Mouse (Mus musculus): Measurements from ENCODE around the gene Fastk.
A peak's percentile ranks its signal among the peaks of the same experiment; 100 is the strongest.

The Fastk gene

DNA sequence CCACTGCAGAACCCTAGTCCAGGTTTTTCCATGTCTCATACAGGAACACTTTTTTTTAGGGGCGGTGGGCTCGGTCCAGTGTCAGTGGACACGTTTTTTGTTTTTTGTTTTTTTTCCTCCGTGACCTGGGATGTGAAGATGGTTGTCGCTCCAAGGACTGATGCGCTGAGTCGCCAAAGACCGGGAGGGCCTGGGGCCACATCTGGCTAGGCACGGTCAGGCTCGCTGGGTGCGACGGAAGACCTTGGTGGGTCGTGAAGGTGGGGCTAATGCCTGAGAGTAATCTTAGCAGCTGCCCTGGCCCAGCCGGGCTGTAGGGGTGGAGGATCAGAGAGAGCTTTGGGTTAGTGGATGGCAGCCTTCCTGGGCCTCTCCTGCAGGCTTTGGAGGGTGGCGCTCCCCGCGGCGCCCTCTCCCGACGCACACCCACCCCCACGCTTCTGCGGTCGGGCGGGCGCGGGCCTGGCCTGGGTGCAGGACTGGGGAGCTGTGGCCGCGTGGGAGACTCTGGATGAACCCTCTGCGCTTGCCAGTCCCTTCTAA is 7.7 kb upstream of the Fastk start:
- DNase-seq: peak; percentile 45

DNA sequence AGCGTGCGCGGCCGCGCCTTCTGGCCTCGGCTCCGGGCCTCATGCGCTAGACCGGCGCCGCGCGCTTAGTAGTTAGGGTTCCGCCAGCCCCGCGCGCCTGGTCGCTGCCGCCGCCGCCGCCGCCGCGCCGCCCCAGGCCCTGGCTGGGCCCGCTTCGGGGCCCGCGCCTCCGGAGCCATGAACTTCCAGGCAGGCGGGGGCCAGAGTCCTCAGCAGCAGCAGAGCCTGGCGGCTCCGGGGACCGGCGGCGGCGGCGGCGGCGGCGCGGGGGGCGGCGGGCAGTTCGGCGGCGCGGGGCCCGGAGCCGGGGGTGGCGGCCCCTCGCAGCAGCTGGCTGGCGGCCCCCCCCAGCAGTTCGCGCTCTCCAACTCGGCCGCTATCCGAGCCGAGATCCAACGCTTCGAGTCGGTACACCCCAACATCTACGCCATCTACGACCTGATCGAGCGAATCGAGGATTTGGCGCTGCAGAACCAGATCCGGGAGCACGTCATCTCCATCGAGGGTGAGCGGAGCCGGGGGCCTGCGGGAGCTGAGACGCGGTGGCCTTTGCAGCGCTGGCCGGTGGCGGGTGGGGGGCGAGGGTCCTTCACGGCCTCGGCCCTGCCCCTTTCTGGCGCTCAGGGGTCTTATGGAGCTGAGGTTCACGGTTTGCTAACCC is 7.1 kb upstream of the Fastk start, which contains the start of gene Agap3:
Gene Agap3 (plus strand): TSS at position 148 of the 661 bp plus-strand sequence.
- peak; percentile 64 for DNase-seq

DNA sequence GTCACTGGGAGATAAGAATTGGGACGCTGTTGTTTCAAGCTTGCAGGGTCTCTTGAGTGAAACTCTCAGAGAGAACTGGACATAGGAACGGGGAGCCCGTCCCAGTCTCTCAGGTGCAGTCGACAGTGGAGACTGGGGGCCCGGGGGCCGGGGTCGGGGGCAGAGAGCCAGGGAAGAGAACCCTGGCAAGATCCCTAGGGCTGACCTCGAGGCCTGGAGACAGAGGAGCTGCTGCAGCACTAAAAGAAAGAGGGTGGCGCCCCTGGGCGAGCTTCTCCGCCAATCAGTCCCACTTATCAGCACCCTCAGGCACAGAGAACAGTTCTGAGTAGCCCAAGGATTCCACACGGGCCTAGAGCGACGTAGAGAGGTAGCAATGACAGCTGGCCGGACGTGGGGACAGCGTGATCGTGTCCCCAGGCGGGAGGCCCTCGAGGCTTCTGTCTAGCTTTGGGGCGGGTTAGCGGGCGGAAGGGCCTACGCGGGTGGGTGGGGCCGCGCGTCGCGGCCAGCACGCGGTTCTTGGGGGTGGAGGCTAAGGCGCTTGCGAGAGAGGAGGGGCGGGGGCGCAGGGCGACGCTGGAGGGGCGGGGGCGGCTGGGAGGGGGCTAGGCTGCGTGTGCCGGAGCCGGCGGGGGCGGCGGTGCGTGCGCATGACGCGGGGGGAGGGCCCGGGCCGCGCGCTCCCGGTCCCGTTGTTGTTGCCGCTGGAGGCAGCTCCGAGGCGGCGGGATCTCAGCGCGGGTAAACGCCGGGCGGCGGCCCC is 6.4 kb upstream of the Fastk start:
- peak; percentile 90 for DNase-seq

DNA sequence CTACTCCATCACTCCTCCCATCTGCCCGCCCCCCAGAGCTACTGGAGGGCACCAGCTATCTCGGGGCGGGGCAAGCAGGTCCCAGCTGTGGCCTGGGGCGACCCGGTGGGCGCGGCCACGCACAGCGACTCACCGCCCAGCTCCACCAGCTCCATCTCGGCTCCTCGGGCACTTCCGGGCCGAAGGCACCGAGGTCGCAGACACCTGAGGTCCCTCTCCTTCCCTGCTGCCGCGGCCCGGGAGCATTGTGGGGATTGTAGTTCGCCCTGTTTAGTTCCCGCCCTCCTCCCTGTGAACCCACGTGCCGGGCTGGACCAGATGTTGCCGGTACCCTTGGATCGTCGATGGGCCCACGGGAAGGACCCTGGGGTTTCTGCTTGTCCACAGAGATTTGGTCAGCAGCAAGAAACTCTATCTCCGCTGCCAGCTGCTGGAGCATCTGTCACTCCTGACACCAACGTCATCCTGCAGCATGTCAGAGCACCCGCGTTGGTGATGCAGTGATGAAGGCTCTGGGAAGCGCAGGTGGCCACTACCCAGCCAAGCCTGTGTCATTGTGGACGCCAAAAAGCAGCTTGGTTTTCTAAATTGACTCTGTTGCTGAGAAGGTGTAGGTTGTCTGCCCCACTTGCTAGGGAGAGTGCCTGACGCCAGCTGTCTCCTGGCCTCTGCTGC is 2.7 kb upstream of the Fastk start, which contains the start of gene Tmub1:
Gene Tmub1 (minus strand): TSS at position 231 of the 675 bp plus-strand sequence.
- peak; percentile 91 for DNase-seq

- DNase-seq: peak; percentile 21
Observed at GRCm38 (mm10) chr5:24446630-24447029, 1.5 kb upstream of the Fastk start.

GRCm38 (mm10) chr5:24445428-24446080 is 467 bp upstream of the Fastk start:
- DNase-seq: peak; percentile 29

DNA sequence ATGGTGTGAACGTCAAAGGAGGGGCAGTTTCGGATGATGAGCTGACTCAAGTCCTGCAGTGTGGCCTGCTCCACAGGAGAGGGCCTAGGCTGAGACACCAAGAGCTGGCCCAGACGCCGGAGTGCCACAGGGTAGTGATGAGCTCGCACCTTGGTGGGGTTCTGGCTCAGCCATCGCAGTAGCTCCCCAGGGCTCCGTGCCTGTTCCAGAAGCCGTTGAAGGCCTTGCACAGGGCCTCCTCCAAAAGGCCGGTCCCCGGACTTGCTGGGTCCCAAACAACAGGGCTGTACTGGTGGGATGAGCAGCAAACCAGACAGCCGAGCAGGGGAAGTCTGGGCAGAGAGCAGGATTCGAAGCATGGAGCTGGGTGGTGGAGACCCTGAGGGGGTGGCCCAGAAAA is 1.2 kb downstream of the Fastk start:
- peak; percentile 20 for DNase-seq

DNA sequence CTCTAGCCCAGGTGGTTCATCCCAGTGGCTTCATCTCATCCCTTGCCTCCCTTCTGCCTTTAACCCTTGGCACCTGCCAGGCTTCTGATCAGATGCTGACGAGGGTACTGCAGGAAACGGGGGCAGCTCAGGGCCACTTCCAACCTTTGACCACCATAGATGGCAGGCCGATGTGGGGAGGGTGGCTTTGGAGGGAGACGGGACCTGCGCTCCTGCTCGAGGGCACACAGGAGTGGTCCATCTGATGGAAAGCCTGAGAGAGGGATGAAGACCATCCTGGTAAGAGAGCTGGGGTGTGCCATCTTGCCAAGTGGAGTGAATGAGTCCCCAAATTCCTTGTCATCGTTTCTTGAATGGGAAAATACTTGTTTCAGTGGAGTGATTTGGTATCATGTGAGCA is 1.9 kb downstream of the Fastk start:
- DNase-seq: no peak

DNA sequence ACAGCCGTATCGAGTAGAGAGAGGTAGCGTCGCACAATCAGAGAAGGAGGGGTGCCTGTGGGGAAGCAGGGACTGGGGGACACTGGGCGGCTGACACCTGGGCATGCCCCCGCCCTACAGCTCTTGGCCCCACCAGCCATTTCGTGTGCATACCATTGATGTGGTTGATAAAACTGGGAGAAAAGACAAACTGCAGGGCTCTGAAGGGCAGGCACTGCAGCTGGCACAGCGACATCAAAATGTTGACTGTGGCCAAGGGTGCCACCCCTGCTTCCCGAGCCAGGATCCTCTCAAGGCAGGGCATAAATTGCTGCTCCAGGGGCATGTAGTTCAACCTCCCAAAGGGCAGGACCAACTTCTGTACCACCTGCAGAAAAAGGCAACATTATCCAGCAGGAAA is 3.1 kb downstream of the Fastk start:
- peak; percentile 27 for DNase-seq

DNA sequence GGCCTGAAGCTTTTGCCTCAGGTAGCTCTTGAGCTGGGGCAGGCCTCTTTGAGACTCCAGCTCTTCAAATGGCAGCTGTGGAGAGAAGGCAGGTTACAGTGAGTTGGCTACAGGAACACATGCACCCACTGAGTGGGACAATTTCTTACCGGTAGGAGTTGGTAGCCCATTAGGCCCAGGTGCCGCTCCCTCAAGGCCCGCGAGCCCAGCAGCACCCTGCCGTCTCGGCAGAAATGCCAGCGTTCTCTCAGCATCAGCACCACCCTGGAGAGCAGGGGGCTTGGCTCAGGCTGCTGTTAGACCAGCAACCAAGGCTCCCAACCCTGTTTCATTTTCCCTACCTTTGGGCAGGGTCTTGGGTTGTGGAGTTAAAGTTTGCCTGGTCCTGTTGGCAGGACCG is 3.9 kb downstream of the Fastk start:
- no peak for DNase-seq

GRCm38 (mm10) chr5:24433993-24434392 is 11.1 kb downstream of the Fastk start:
- DNase-seq: no peak

- DNase-seq: no peak
Observed at GRCm38 (mm10) chr5:24428596-24428995, 16.5 kb downstream of the Fastk start.

DNA sequence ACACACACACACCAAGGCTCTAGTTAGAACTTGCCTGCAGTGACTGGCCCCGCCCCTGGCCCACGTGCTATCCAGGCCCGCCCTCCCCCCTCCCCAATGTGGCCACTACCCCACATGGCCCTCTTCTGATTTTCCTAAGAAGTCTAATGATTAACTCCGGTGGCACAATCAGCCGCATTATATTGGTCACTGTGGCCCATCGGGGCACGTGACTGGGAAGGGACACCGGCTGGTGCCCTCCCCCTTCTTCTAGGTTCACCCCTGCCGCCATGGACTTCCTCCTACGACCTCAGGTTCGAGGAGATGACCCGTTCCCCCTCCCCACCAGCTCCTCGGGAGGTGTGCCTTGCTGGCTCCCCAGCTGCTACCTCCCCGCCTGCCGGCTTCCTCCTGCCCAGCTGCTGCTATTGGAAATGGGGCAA is 17.1 kb downstream of the Fastk start:
- no peak for DNase-seq

DNA sequence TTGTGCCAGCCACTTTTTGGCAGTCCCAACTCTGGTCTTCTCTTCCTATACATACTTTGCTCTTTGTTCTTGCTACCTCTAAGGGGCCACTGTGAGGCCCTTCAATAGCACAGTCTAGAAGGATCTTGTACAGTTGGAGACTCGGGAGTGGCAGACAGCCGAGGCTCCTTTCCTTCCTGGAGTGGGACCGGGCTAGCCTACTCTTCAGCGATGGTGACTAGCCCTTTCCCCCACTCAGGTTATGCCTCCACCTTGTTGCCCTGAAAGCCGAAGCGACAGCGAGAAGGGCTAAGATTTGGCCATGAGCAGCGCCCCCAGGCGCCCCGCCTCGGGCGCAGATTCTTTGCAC is 17.8 kb downstream of the Fastk start:
- no peak for DNase-seq

DNA sequence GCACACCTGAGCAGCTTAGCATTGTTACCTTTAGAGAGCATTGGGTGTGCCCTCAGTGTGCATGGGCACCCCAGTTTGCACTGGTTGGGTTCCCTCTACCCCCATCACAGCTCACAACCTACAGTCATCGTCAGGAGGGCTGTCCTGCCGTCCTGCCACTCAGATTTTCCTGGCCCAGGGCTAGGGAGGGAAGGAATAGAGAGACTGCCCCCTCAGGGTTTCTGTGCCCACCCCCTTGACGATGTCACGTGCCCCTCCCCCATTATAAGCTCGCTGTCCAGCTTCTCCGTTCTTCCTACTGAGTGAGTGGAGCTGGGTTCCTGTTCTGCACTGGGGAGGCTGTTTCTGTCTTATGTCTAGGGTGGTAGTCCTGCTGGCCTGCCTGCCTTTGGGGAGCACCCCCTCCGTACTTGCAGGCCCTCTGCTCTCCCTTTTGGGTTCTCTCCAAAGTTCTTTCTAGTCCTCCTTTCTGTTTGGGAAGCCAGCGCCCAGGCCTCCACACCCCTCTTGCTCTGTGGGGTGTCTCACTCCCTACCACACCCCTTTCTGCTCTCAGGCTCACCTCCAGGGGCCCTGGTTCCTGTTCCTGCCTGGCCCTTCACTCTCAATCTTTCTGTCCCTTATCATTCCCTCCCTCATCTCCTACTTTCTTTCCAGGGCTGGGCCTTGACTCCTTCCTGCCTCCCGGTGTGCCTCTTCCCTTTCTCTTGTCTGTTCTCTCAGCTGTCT is 18.4 kb downstream of the Fastk start:
- DNase-seq: no peak

DNA sequence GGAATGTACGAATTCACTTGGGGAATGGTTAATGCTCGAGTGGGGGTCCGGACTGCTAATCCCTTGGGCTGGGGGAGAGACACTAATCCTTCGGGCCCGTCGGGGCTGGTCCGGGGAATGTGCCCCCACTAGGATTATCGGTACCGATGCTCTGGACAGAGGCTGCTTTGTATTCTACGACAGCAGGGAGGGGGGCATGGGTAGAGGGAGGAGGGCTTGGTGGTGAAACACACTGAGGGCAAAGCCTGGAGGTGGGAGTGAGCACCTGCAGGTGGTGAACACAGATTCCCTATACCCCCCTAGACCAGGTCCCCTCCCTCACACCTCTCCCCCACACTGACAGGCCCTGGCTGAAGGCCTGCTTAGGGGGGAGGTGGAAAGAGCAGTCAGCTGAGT is 19.1 kb downstream of the Fastk start:
- peak; percentile 51 for DNase-seq

DNA sequence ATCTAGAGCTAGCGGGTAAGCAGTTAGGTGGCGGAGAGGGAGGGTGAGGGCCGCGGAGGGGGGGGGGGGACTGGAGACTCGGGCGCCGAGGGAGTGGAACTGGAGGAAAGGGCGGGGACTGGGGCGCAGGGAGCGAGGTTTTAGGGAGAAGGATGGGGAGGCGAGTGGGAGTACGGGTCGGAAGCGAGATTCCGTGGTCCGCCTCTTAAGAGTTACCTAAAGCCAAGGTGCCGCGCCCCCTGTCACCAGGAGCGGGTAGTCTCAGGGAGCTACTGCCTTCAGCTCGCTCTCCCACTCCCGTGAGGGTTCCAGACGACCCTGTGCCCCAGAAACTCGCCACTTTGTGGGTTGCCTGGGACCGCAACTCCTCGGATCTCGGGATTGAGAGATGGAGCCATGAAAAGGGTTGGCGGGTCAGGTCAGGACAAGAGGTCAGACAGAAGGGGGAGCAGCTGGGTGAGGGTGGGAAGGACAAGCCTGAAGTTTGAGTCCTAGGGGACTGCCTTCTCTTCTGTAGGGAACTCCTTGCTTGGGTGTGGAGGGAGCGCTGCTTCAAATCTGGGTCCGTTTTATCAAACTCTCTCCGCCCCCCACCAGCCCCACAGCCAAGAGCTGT is 19.6 kb downstream of the Fastk start:
- DNase-seq: peak; percentile 83

DNA sequence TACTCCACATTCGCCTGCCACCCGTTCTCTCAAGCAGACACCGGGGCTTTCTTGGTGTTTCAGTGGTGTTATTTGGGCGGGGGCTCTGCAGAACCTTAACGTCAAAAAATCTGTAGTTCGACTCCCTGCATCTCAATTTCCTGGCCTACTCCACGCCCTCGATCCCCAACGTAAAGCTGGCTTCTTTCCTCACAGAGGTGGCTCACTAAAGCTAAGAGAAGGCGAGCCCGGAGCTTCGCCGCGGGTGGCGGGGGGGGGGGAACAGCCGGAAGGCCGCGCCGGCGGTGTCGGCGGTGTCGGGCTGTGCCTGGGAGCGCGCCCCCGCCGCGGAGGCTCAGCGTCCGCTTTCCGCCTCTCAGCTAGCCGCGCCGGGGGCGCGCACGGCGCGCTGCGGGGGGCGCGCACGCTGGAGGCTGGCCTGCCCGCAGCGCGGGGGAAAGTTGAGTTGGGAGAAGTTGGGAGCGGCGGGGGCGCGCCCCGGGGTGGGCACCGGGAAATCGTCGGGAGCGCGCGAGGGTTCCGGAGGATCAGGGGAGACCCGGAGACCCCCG is 20.2 kb downstream of the Fastk start:
- peak; percentile 91 for DNase-seq

DNA sequence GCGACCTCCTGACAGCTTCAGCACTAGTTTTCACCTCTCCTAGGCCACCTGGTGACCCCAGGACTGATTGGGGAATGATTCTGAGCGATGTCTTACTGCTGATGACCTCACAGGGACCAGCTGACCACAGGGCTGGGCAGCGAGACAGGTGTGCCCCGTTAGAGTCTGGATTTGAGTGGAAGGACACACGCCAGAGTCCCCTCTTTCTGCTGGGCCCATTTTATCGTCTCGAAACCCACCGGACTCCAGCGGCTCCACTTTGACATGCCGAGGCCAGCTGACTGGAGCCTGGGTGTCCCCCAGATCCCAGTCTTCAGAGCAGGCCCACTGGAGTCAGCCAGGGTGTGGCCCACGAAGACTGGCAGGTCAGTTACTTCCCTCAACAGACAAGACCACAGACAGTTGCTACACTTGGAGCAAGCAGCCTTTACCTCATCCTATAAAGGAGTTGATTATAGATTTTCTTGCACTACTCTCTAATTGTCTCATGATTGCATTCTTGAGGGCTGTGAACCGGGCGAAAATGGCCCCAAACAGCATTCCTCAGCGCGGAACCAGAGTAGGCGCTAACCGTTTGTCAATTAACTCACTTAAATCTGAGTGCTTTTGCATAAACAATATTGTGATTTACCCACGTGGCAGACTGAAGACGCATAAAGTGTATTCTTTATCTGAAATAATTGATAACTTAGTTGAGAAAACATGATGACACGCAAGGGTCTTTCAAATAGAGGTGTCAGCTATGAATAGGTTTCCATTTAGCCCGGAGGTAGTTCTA is 20.9 kb downstream of the Fastk start:
- DNase-seq: no peak

- peak; percentile 99 for DNase-seq
Observed at GRCm38 (mm10) chr5:24423129-24424003, 21.7 kb downstream of the Fastk start, which contains the start of the genes Cdk5 and Slc4a2. TSS of gene Cdk5 (minus strand) at chr5:24423530. TSS of gene Slc4a2 (plus strand) at chr5:24423837.

All from thymus, postnatal 14 days (tissue).